Mouse (Mus musculus) heart, adult 10 weeks (tissue): ENCODE results near the gene Olfr1462. TPM values are rescaled to one million over a fixed set of nuclear protein-coding genes. Genes with fewer than 3 reads are reported as not detected.

Experiments used
- polyA plus RNA-seq: library from polyadenylated mRNA; stranded (reverse); fragments of 350-450 nt; fragmentation: Illumina TruSeq; extraction: RNeasy Lipid Tissue Mini Kit (QIAGEN cat#74804); gene quantifications from one replicate; pipeline ENCODE4 v1.2.3, GENCODE M21; 2014; ENCODE audit warnings: low read depth, low replicate concordance

Gene Olfr1462
- polyA plus RNA-seq = not detected

GRCm38 (mm10) chr19:13185434-13185833 lies at the start of gene Olfr1462:
Gene Olfr1462, plus strand, starts transcription at chr19:13185734.

DNA sequence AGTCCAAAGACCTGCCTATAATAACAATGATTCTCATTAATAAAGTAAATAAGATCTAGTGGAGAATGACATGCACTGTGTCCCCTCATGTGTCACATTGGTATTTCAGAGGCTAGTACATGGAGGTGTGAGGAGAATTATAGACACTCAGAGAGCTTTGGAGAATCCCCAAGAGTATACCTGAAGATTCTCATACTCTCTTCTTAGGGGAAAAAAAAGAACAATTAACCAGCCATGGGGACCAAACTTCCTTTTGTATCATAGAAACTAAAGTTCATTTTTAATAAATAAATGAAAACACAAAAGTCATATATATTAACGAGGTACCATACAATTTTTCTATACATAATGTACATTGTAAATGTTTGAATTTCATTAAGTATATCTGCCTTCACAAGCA lies 36.1 kb upstream of the Olfr1462 start, which contains the start of gene Olfr1459:
Olfr1459 (minus strand) TSS at position 101 of the 400 bp plus-strand sequence.

GRCm38 (mm10) chr19:13162700-13163099 lies 22.8 kb upstream of the Olfr1462 start, which contains the start of gene Olfr1461:
Gene Olfr1461, plus strand, starts transcription at chr19:13163000.

DNA sequence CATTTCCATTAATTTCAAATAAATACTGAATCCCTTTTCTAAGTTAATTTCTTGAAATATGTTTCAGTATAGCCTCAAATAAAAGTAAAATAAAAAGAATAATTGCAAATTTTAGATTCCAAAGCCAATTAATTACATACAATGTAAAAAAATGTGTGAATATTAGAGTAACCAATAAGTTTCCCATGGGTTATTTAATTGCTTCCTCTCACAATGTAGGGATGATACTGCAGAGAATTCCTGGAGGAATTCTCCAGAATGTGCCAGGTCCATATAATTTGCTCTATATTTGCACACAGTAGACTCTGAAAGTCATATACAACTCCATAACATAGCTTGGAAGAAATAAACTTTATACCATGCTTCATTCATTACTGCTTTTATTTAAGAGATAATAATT lies 45.5 kb downstream of the Olfr1462 start, which contains the start of gene Olfr1463:
Olfr1463 (plus strand) TSS at position 301 of the 400 bp plus-strand sequence.

Other genes starting within 250 kb of the Olfr1462 start
- gene Olfr1450, start 235.5 kb upstream of the Olfr1462 start, polyA plus RNA-seq = not detected
- not detected for gene Olfr1451, start 190.7 kb upstream of the Olfr1462 start, polyA plus RNA-seq
- not detected for gene Olfr1453, start 157.4 kb upstream of the Olfr1462 start, polyA plus RNA-seq
- gene Olfr1454, start 125.1 kb upstream of the Olfr1462 start, polyA plus RNA-seq = not detected
- not detected for gene Olfr1457, start 87.8 kb upstream of the Olfr1462 start, polyA plus RNA-seq
- not detected for gene Olfr1458, start 79.0 kb upstream of the Olfr1462 start, polyA plus RNA-seq
- not detected for gene Olfr1459, start 36.2 kb upstream of the Olfr1462 start, polyA plus RNA-seq
- gene Olfr1461, start 22.7 kb upstream of the Olfr1462 start, polyA plus RNA-seq = not detected
- gene Olfr1463, start 45.6 kb downstream of the Olfr1462 start, polyA plus RNA-seq = not detected
- gene Olfr1465, start 129.8 kb downstream of the Olfr1462 start, polyA plus RNA-seq = not detected
- gene Olfr1466, start 153.1 kb downstream of the Olfr1462 start, polyA plus RNA-seq = not detected
- gene Olfr1467, start 176.5 kb downstream of the Olfr1462 start, polyA plus RNA-seq = not detected
- gene Olfr1469, start 222.1 kb downstream of the Olfr1462 start, polyA plus RNA-seq = not detected